ENCODE assay signal across 12 mouse cellular contexts in the genomic region with DNA sequence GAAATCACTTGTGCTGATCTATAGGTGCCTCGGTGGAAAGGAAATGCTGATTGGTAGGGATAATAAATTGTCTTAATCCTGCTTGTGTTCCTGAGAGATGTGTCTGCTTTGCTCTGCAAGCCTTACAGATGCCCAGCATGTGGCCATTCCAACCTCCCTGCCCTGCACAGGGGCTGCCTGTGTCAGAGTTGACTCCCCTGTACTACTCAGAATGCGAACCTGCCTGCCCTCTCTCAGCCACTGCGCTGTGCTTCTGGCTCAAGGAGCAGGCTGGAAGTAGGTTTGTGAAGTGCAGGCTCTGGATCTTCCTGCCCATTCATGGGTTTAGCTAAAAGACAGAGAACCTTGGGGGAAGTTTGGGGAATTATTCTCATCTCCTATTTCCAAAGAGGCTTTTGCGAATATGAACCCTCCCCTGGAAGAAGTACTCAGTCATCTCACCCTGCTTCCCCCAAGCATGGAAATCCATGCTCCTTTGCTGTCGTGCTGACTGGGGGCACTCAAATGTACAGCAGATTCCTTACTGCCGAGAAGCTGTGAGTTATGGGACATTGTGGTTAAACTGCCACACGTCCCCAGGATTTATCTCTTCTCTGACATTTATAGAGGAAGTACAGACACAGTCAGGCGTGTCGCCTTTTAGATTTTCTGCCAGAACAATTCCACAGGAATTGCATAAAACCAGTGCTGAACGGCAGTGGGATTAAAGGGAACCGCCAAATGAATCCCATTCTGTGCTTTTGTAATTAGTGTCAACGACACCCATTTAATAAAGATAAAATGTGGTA.
A peak's percentile ranks its signal among the peaks of the same experiment; 100 is the strongest.
DNase-seq lines count a peak whose midpoint lies in the region; ATAC-seq and TF ChIP-seq lines count a peak whose summit lies in the region.
"Had no signal": no experiment of that assay in that cellular context is flagged by ENCODE, and none has a peak within 500 bp of the region (broad histone marks: within the 10 kb centered on the region; RNA-seq: fewer than 3 reads in every experiment).

No protein-coding gene starts in this region.

- no peak overlapping the region for H3K27ac ChIP-seq in forebrain, postnatal 0 days (ENCODE audit: low read depth, low read length)
- H3K27ac ChIP-seq: heart, embryonic 15.5 days had no signal

- DNase-seq in embryo, embryonic 10 days (ENCODE audit: low spot score) = peak; percentile 40
- DNase-seq in embryo, embryonic 9.5 days (ENCODE audit: extremely low spot score) = no peak
- DNase-seq in retina, embryonic 14.5 days (ENCODE audit: low spot score) = peak; percentile 30
- no peak for DNase-seq in retina, postnatal 1 day
- DNase-seq in kidney, postnatal 36 days = peak; percentile 8 to 12
- DNase-seq in forebrain, postnatal 0 days = no peak
- DNase-seq in c-Kit-positive CD71-positive TER-119-positive erythroid progenitor cells, embryonic 14.5 days (ENCODE audit: low spot score) = no peak
- no peak for DNase-seq in cerebellum, postnatal 36 days
- DNase-seq: cerebellum, adult 18-20 months; lung, postnatal 10 days; right cerebral cortex, postnatal 14 days had no signal

- H3K9ac ChIP-seq in forebrain, postnatal 0 days = no peak overlapping the region
- H3K9ac ChIP-seq: heart, embryonic 15.5 days had no signal

- 35% methylated on average over 12 of the region's 12 CpGs for WGBS in forebrain, postnatal 0 days

- ATAC-seq in forebrain, postnatal 0 days = no peak

- H3K9me3 ChIP-seq in forebrain, postnatal 0 days (ENCODE audit: low read length) = no peaks in the 10 kb centered on the region
- H3K9me3 ChIP-seq: heart, embryonic 15.5 days had no signal

- H3K4me1 ChIP-seq in forebrain, postnatal 0 days (ENCODE audit: insufficient read depth) = no peaks in the 10 kb centered on the region

- H3K4me3 ChIP-seq in forebrain, postnatal 0 days (ENCODE audit: low read depth, low read length) = no peak overlapping the region
- H3K4me3 ChIP-seq: heart, embryonic 15.5 days had no signal

- no peaks in the 10 kb centered on the region for H3K36me3 ChIP-seq in forebrain, postnatal 0 days (ENCODE audit: insufficient read depth)
- H3K36me3 ChIP-seq: heart, embryonic 15.5 days had no signal

- H3K27me3 ChIP-seq in forebrain, postnatal 0 days (ENCODE audit: insufficient read depth, low read length) = no peaks in the 10 kb centered on the region
- H3K27me3 ChIP-seq: heart, embryonic 15.5 days had no signal

- no peak overlapping the region for H3K4me2 ChIP-seq in forebrain, postnatal 0 days (ENCODE audit: low read depth)
- H3K4me2 ChIP-seq: heart, embryonic 15.5 days had no signal

- TF ChIP-seq CTCF in forebrain, postnatal 0 days (IDR thresholded peaks at IDR 0.05; ENCODE audit: low read depth) = no peak

Comparison
In these comparisons a context has a peak if more than half of its experiments do, and no peak if none do; other contexts are left out.
1. DNase-seq: peak in embryo, embryonic 10 days (single experiment), retina, embryonic 14.5 days (single experiment) and kidney, postnatal 36 days (2 of 2); none in embryo, embryonic 9.5 days (single experiment), retina, postnatal 1 day (single experiment), forebrain, postnatal 0 days (single experiment), c-Kit-positive CD71-positive TER-119-positive erythroid progenitor cells, embryonic 14.5 days (single experiment) and cerebellum, postnatal 36 days (0 of 2).